Comparison of ENCODE assay signal across 10 mouse cellular contexts in genomic region chr11:54126654-54127374, GRCm38 (mm10). TPM values are rescaled to one million over a fixed set of nuclear protein-coding genes. Genes with fewer than 3 reads are reported as not detected.
DNase-seq lines count a peak whose midpoint lies in the region; ATAC-seq lines count a peak whose summit lies in the region.
"Had no signal": no experiment of that assay in that cellular context is flagged by ENCODE, and none has a peak within 500 bp of the region (broad histone marks: within the 10 kb centered on the region; RNA-seq: fewer than 3 reads in every experiment).

No protein-coding gene starts in this region.

- H3K27ac ChIP-seq in limb, embryonic 13.5 days: peak overlapping the region; percentile 80
- H3K27ac ChIP-seq in stomach, embryonic 15.5 days: no peak overlapping the region

- peak overlapping the region; percentile 52 for H3K4me2 ChIP-seq in limb, embryonic 13.5 days (replicated peaks)
- 0 out of 2 replicates have a peak overlapping the region, but pooled peaks have one; percentile 6 for H3K4me2 ChIP-seq in stomach, embryonic 15.5 days

- DNase-seq in frontal cortex, postnatal 25 days (ENCODE audit: low spot score in 2 of 2): no peak
- peak; percentile 7 for DNase-seq in spleen, adult 12 weeks (ENCODE audit: low spot score)
- DNase-seq in spleen, postnatal 10 days (ENCODE audit: low spot score in 2 of 2): no peak
- DNase-seq in adrenal gland, postnatal 14 days: no peak
- DNase-seq: cerebellum, adult 9-11 months had no signal

- peaks cover 33% of the 10 kb centered on the region for H3K4me1 ChIP-seq in limb, embryonic 13.5 days
- peaks cover 11% of the 10 kb centered on the region; the same call in 1 of the 2 replicates for H3K4me1 ChIP-seq in stomach, embryonic 15.5 days

- WGBS in limb, embryonic 13.5 days: 13% methylated on average over 15 of the region's 15 CpGs
- 28% methylated on average over 15 of the region's 15 CpGs for WGBS in stomach, embryonic 15.5 days

- peaks cover 46% of the 10 kb centered on the region for H3K27me3 ChIP-seq in limb, embryonic 13.5 days
- no peaks in the 10 kb centered on the region for H3K27me3 ChIP-seq in stomach, embryonic 15.5 days (replicated peaks)
- H3K27me3 ChIP-seq: CH12.LX had no signal

- H3K9me3 ChIP-seq in limb, embryonic 13.5 days: no peaks in the 10 kb centered on the region
- no peaks in the 10 kb centered on the region for H3K9me3 ChIP-seq in stomach, embryonic 15.5 days

- peak overlapping the region; percentile 10; the same call in 1 of the 2 replicates for H3K4me3 ChIP-seq in limb, embryonic 13.5 days
- H3K4me3 ChIP-seq in stomach, embryonic 15.5 days (replicated peaks): no peak overlapping the region

- H3K9ac ChIP-seq in limb, embryonic 13.5 days: peak overlapping the region; percentile 31; the same call in 1 of the 2 replicates
- H3K9ac ChIP-seq in stomach, embryonic 15.5 days: no peak overlapping the region

- 0 out of 2 replicates have a peak, but pooled peaks have one; percentile 25 for ATAC-seq in frontal cortex, adult (ENCODE audit: low TSS enrichment)
- ATAC-seq in limb, embryonic 13.5 days (ENCODE audit: low FRiP score, low read depth): peak; percentile 84
- ATAC-seq in stomach, embryonic 15.5 days (ENCODE audit: insufficient read depth, low FRiP score, low read depth): no peak
- ATAC-seq in monocyte, adult 5-6 weeks (replicated peaks; ENCODE audit: insufficient number of reproducible peaks, low FRiP score, low TSS enrichment, poor library complexity, severe bottlenecking): no peak

- H3K36me3 ChIP-seq in limb, embryonic 13.5 days: peaks cover 41% of the 10 kb centered on the region
- peaks cover 15% of the 10 kb centered on the region for H3K36me3 ChIP-seq in stomach, embryonic 15.5 days

RNA-seq across cellular contexts. Expression of gene P4ha2, which starts 26.9 kb away (rescaled TPM):
- polyA plus RNA-seq in limb, embryonic 13.5 days (2015; fragmentation: Nextera tagmentation; extraction: Ambion mirVana): 81.3 and 84.9 TPM in 2 replicates
- polyA plus RNA-seq in stomach, embryonic 15.5 days (2015; fragmentation: Nextera tagmentation; extraction: Ambion mirVana): 54.8 and 59.5 TPM in 2 replicates
- total RNA-seq in adrenal gland, postnatal 14 days (2021): 24.3 and 28.3 TPM in 2 replicates
- not detected in 3 replicates for total RNA-seq in monocyte, adult 5-6 weeks (2017)

RNA-seq across cellular contexts. Expression of gene Pdlim4, which starts 58.0 kb away (rescaled TPM):
- polyA plus RNA-seq in limb, embryonic 13.5 days (2015; fragmentation: Nextera tagmentation; extraction: Ambion mirVana): 162 and 169 TPM in 2 replicates
- polyA plus RNA-seq in stomach, embryonic 15.5 days (2015; fragmentation: Nextera tagmentation; extraction: Ambion mirVana): 49.9 and 52.0 TPM in 2 replicates
- total RNA-seq in adrenal gland, postnatal 14 days (2021): 12.6 and 15.0 TPM in 2 replicates
- total RNA-seq in monocyte, adult 5-6 weeks (2017): 0.29 to 1.6 TPM in 2 of 3 replicates, not detected in the other
- total RNA-seq: CH12.LX had no signal

Comparison
In these comparisons a context has a peak if more than half of its experiments do, and no peak if none do; other contexts are left out.
1. ATAC-seq: peak in frontal cortex, adult (single experiment) and limb, embryonic 13.5 days (single experiment); none in stomach, embryonic 15.5 days (single experiment) and monocyte, adult 5-6 weeks (single experiment).
2. RNA of gene P4ha2, which starts 26.9 kb away (total RNA-seq): 24.3 to 28.3 TPM in adrenal gland, postnatal 14 days; not detected in monocyte, adult 5-6 weeks; every median in the first group is over 10 times any median in the second.